Mouse (Mus musculus) cerebellum, adult 2 months (tissue): ENCODE results near the gene Lrrc20.

ENCODE experiments used
- CTCF ChIP-seq: fragments of 200-500 bp; IDR thresholded peaks from 2 replicates; pipeline ENCODE4 v1.5.1; 2011; ENCODE audit warnings: low read depth, mild to moderate bottlenecking, control low read depth, low read length, moderate library complexity, borderline replicate concordance; ENCODE audit not compliant: insufficient read depth
- POLR2A ChIP-seq: fragments of 200-500 bp; IDR thresholded peaks from 2 replicates; pipeline ENCODE4 v1.6.1; 2011; ENCODE audit warnings: low read length, control low read depth, borderline replicate concordance; ENCODE audit not compliant: insufficient read depth

DNA sequence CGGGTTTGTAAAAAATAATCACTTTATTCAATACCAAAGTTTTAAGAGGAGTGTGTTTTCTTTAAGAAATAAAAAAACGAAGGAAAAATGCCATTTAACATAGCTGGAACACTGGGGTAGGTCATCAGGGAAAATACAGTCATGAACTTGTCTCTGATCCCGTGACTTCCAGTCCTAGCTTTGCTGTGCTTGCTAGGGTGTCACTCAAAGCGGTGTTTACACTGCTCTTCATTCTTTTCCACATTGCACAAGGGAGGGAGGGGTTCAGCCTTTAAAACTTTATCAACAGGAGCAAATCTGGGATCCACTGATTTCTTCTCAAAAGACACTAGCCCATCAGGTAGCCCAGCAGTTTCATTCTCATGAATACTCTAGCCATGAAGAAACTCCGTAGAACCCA is 34.3 kb downstream of the Lrrc20 start:
- TF ChIP-seq CTCF (no peak), POLR2A (no peak)
